Mouse (Mus musculus): ENCODE results near the gene Pros1. TPM values are rescaled to one million over a fixed set of nuclear protein-coding genes. Genes with fewer than 3 reads are reported as not detected.

Gene Pros1
- total RNA-seq (2015; ENCODE audit: low replicate concordance) (1.3 and 2.5 TPM in 2 replicates), total RNA-seq (2017; ENCODE audit: low replicate concordance) (4.5 and 4.7 TPM in 2 replicates)

GRCm38 (mm10) chr16:62854191-62855068 lies at the start of gene Pros1:
Pros1 (plus strand) TSS chr16:62854307.
- no peak for ATAC-seq (replicated peaks; ENCODE audit: low FRiP score, poor library complexity, severe bottlenecking)

GRCm38 (mm10) chr16:62804621-62805020 lies 49.5 kb upstream of the Pros1 start:
- ATAC-seq (replicated peaks; ENCODE audit: low FRiP score, poor library complexity, severe bottlenecking): no peak

GRCm38 (mm10) chr16:62807249-62807979 lies 46.7 kb upstream of the Pros1 start:
- no peak for ATAC-seq (replicated peaks; ENCODE audit: low FRiP score, poor library complexity, severe bottlenecking)

- ATAC-seq (replicated peaks; ENCODE audit: low FRiP score, poor library complexity, severe bottlenecking): no peak
Measured at GRCm38 (mm10) chr16:62810855-62811254, 43.3 kb upstream of the Pros1 start.

GRCm38 (mm10) chr16:62813790-62814189 lies 40.3 kb upstream of the Pros1 start:
- ATAC-seq (replicated peaks; ENCODE audit: low FRiP score, poor library complexity, severe bottlenecking): no peak

GRCm38 (mm10) chr16:62814491-62814890 lies 39.6 kb upstream of the Pros1 start, which contains the start of gene Stx19:
Stx19 (plus strand) TSS chr16:62814676.
- ATAC-seq (replicated peaks; ENCODE audit: low FRiP score, poor library complexity, severe bottlenecking): no peak

- no peak for ATAC-seq (replicated peaks; ENCODE audit: low FRiP score, poor library complexity, severe bottlenecking)
Measured at GRCm38 (mm10) chr16:62822472-62822871, 31.6 kb upstream of the Pros1 start.

GRCm38 (mm10) chr16:62826156-62827001 lies 27.7 kb upstream of the Pros1 start:
- ATAC-seq (replicated peaks; ENCODE audit: low FRiP score, poor library complexity, severe bottlenecking): no peak; the same call in 1 of the 2 replicates

GRCm38 (mm10) chr16:62832027-62832426 lies 22.1 kb upstream of the Pros1 start:
- no peak for ATAC-seq (replicated peaks; ENCODE audit: low FRiP score, poor library complexity, severe bottlenecking)

GRCm38 (mm10) chr16:62832481-62832880 lies 21.6 kb upstream of the Pros1 start:
- ATAC-seq (replicated peaks; ENCODE audit: low FRiP score, poor library complexity, severe bottlenecking): 0 out of 2 replicates have a peak, but pooled peaks have one; percentile 64

- ATAC-seq (replicated peaks; ENCODE audit: low FRiP score, poor library complexity, severe bottlenecking): peak; percentile 71
Measured at GRCm38 (mm10) chr16:62834016-62834735, 19.9 kb upstream of the Pros1 start.

GRCm38 (mm10) chr16:62845341-62845740 lies 8.8 kb upstream of the Pros1 start:
- ATAC-seq (replicated peaks; ENCODE audit: low FRiP score, poor library complexity, severe bottlenecking): no peak

- ATAC-seq (replicated peaks; ENCODE audit: low FRiP score, poor library complexity, severe bottlenecking): peak; percentile 100
Measured at GRCm38 (mm10) chr16:62846498-62847312, 7.4 kb upstream of the Pros1 start, which contains the start of gene Arl13b. Arl13b (minus strand) TSS chr16:62847040.

- ATAC-seq (replicated peaks; ENCODE audit: low FRiP score, poor library complexity, severe bottlenecking): no peak
Measured at GRCm38 (mm10) chr16:62852464-62853252, 1.4 kb upstream of the Pros1 start.

- no peak for ATAC-seq (replicated peaks; ENCODE audit: low FRiP score, poor library complexity, severe bottlenecking)
Measured at GRCm38 (mm10) chr16:62853611-62854126, 438 bp upstream of the Pros1 start.

GRCm38 (mm10) chr16:62855385-62855784 lies 1.3 kb downstream of the Pros1 start:
- no peak for ATAC-seq (replicated peaks; ENCODE audit: low FRiP score, poor library complexity, severe bottlenecking)

- no peak for ATAC-seq (replicated peaks; ENCODE audit: low FRiP score, poor library complexity, severe bottlenecking)
Measured at GRCm38 (mm10) chr16:62856273-62856672, 2.2 kb downstream of the Pros1 start.

Data from erythroblast, adult 5-6 weeks (primary cell).